Mouse (Mus musculus) CH12.LX (cell line): ENCODE measurements around the gene Cdk9.

Experiments
- BHLHE40 ChIP-seq: IDR thresholded peaks from 2 replicates; pipeline ENCODE4 v1.6.1; 2011; ENCODE audit warnings: mild to moderate bottlenecking, low read depth, low read length, improper control_type of control experiment
- CTCF ChIP-seq, 2 experiments: IDR thresholded peaks in 1 of 2; conservative IDR thresholded peaks in 1 of 2; 2 replicates each; pipeline ENCODE4 v1.5.1; 2011 to 2012; ENCODE audit warnings: low read depth in 2 of 2, low read length in 2 of 2, improper control_type of control experiment in 1 of 2, inconsistent platforms in 1 of 2, mild to moderate bottlenecking in 1 of 2, moderate library complexity in 1 of 2
- MAX ChIP-seq: IDR thresholded peaks from 2 replicates; pipeline ENCODE4 v1.6.1; 2011; ENCODE audit warnings: low read length, improper control_type of control experiment
- MEF2A ChIP-seq: IDR thresholded peaks from 2 replicates; pipeline ENCODE4 v1.6.1; 2014; ENCODE audit warnings: low read depth, mild to moderate bottlenecking, inconsistent platforms, low read length, improper control_type of control experiment, borderline replicate concordance

GRCm38 (mm10) chr2:32720681-32721229 lies 7.9 kb upstream of the Cdk9 start, which contains the start of gene Sh2d3c:
- TF ChIP-seq CTCF (conservative IDR thresholded peaks at IDR 0.05 in 1 of 2, IDR thresholded peaks at IDR 0.05 in 1 of 2; ENCODE audit: low read depth in 2 of 2, low read length in 2 of 2) (no peak), MAX (no peak; the same call in 1 of the 2 replicates), MEF2A (peak; percentile 82; the same call in 1 of the 2 replicates), BHLHE40 (peak; percentile 20; the same call in 1 of the 2 replicates)
